Mouse (Mus musculus) MEL (cell line): ENCODE measurements around the gene Cluh.

Experiments used
- POLR2A ChIP-seq, 2 experiments: IDR thresholded peaks; 2 replicates each; pipeline ENCODE4 v1.6.1; 2011 to 2012; ENCODE audit warnings: low read length in 2 of 2, mild to moderate bottlenecking in 2 of 2, control low read depth in 1 of 2, improper control_type of control experiment in 1 of 2, low read depth in 1 of 2, moderate library complexity in 1 of 2; ENCODE audit not compliant: control insufficient read depth in 1 of 2, insufficient read depth in 1 of 2, poor library complexity in 1 of 2
- UBTF ChIP-seq: IDR thresholded peaks from 2 replicates; pipeline ENCODE4 v1.6.1; 2012; ENCODE audit warnings: low read depth, mild to moderate bottlenecking, inconsistent platforms, low read length, improper control_type of control experiment, moderate library complexity, borderline replicate concordance; ENCODE audit not compliant: insufficient read depth
- ZKSCAN1 ChIP-seq: IDR thresholded peaks from 2 replicates; pipeline ENCODE4 v1.6.1; 2012; ENCODE audit warnings: low read depth, mild to moderate bottlenecking, inconsistent platforms, low read length, improper control_type of control experiment, moderate library complexity

DNA sequence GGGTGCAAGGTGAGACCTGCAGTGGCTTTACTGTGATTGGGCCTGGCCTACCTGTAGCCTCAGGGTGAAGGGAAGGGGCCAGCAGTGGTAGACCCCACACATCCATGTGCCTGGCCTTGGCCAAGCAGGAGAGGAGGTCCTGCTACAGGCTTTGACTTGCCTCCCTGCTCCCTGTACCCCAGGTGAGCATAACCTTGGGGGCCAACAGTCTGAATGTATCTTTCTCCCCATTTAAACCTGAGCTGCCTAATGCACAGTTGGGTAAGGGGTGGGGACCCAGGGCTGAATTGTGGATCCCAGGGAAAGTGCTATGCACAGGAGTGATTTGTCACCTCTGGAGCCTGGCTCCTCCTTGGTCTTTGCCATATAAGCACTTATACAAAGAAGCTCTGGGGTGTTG lies 20.9 kb downstream of the Cluh start:
- TF ChIP-seq UBTF, result no peak
- no peak; a peak in 1 of 4 replicates for TF ChIP-seq POLR2A (IDR thresholded peaks at IDR 0.05; ENCODE audit: control insufficient read depth in 1 of 2, insufficient read depth in 1 of 2, low read depth in 1 of 2, low read length in 2 of 2, poor library complexity in 1 of 2)
- TF ChIP-seq ZKSCAN1, result no peak
